Mouse (Mus musculus) kidney, embryonic 15.5 days (tissue): ENCODE results near the gene Ephb1. TPM values are rescaled to one million over a fixed set of nuclear protein-coding genes. Genes with fewer than 3 reads are reported as not detected.

Experiments
- ATAC-seq: fragments of 200-750 bp; cut with Nextera tagmentation; replicated peaks from 2 replicates; pipeline ENCODE4 v1.8.0; 2017; ENCODE audit warnings: moderate TSS enrichment; ENCODE audit not compliant: low FRiP score
- H3K27ac ChIP-seq: fragments of 300-500 bp; sonication (generic); 2 replicates; pipeline ENCODE4 v1.5.1; 2015; ENCODE audit warnings: mild to moderate bottlenecking, inconsistent platforms
- H3K27me3 ChIP-seq: fragments of 300-500 bp; sonication (generic); 2 replicates; pipeline ENCODE4 v1.6.1; 2015; ENCODE audit warnings: inconsistent platforms
- H3K36me3 ChIP-seq: fragments of 300-500 bp; sonication (generic); 2 replicates; pipeline ENCODE4 v1.6.1; 2015; ENCODE audit warnings: inconsistent platforms
- H3K4me1 ChIP-seq: fragments of 300-500 bp; sonication (generic); 2 replicates; pipeline ENCODE4 v1.6.1; 2015; ENCODE audit warnings: inconsistent platforms
- H3K4me2 ChIP-seq: fragments of 300-500 bp; sonication (generic); 2 replicates; pipeline ENCODE4 v1.6.1; 2015; ENCODE audit warnings: moderate library complexity, mild to moderate bottlenecking, inconsistent platforms
- H3K4me3 ChIP-seq: fragments of 300-500 bp; sonication (generic); replicated peaks from 2 replicates; pipeline ENCODE4 v1.5.1; 2015; ENCODE audit warnings: mild to moderate bottlenecking, inconsistent platforms
- H3K9ac ChIP-seq: fragments of 300-500 bp; sonication (generic); 2 replicates; pipeline ENCODE4 v1.6.1; 2015; ENCODE audit warnings: mild to moderate bottlenecking, inconsistent platforms
- H3K9me3 ChIP-seq: fragments of 300-500 bp; sonication (generic); replicated peaks from 2 replicates; pipeline ENCODE4 v1.6.1; 2016; ENCODE audit warnings: inconsistent platforms
- WGBS: fragments of 180-500 bp; shearing (Covaris S2); methylation state at CpG from one replicate; pipeline ENCODE4 v1.1.7; 2015; ENCODE audit warnings: mixed read lengths; 5-methylcytosine and 5-hydroxymethylcytosine counted together
- microRNA-seq: library from miRNA; unstranded; fragments of <30 nt; microRNA quantifications from one replicate; pipeline ENCODE4, GENCODE M21; 2016
- polyA plus RNA-seq: library from polyadenylated mRNA; unstranded; fragments of >200 nt; fragmentation: Nextera tagmentation; extraction: Ambion mirVana; gene quantifications from 2 replicates; pipeline ENCODE4 v1.2.1, GENCODE M21; 2015

Ephb1 gene
- polyA plus RNA-seq, 1 experiment from 2014 or later: 4.8 TPM

DNA sequence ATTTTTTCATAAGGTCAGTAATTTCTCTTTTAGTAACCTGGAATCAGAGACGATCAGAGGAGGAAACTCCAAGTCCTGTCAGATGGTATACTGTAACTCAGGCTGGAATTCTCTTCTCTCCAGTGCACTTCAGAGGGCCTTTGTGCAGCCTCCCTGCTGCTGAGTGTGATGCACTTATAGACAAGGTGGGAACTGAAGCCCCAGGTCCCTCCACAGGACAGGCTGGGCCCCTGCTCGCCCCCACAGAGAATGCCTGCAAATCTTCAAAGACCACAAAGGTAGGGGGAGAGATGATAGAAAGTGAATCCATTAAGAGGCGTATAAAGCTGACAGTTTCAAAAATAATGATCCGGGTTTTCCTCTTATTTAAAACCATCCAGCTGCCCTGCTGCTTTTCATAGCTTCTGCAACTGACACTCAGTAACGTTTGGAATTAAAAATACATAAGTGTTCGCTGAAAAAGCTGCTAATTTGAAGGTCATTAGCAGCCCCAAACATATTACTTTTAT is 446.7 kb downstream of the Ephb1 start:
- Histone ChIP-seq H3K4me1 (no peaks in the 10 kb centered on the region), H3K36me3 (no peaks in the 10 kb centered on the region), H3K27me3 (no peaks in the 10 kb centered on the region), H3K4me2 (no peak overlapping the region), H3K9me3 (no peaks in the 10 kb centered on the region), H3K27ac (no peak overlapping the region), H3K9ac (no peak overlapping the region), H3K4me3 (no peak overlapping the region)
- ATAC-seq: no peak
- 58% methylated on average over 6 of the region's 6 CpGs for WGBS

DNA sequence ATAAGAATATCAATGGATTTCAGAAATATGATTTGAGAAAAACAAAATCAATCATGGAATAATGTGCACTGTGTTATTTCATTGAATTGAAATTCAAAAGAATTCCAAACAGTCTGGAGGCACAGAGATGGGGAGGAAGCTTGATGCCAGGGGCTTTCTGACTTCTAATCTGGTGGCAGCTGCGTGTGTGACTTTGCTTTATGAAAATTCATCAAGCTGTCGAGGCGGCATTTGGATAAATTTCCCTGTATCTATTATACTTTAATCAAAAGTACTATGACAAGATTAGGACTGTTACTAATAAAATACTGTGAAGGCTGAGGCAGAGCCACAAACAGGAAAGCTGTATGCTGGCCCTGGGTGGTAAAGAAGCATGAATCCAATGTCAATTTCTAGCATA is 451.1 kb downstream of the Ephb1 start:
- Histone ChIP-seq H3K4me2 (no peak overlapping the region), H3K9me3 (no peaks in the 10 kb centered on the region), H3K27me3 (no peaks in the 10 kb centered on the region), H3K36me3 (no peaks in the 10 kb centered on the region), H3K4me1 (no peaks in the 10 kb centered on the region), H3K9ac (no peak overlapping the region), H3K27ac (no peak overlapping the region), H3K4me3 (no peak overlapping the region)
- ATAC-seq: no peak
- WGBS: 82% methylated on average over 3 of the region's 3 CpGs

DNA sequence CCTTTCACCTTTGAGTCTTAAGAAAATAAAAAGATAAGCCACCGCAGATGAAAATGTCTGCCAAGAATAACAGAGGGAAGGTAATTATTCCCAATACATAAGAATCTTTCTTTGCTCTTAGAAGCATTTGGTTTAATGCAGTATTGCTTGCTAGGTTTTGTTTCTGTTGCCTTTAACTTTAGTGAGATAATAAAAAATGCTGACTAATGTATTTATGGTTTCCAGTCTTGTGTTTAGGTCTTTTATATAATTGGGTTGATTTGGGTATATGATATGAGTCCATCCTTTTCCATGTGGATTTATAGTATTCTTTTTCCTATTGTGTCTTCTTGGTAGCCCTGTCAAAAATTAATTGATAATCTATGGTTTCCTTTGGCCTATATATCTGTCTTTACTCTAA is 456.6 kb downstream of the Ephb1 start:
- H3K27ac ChIP-seq: no peak overlapping the region
- H3K4me3 ChIP-seq: no peak overlapping the region
- no peak overlapping the region for H3K4me2 ChIP-seq
- H3K36me3 ChIP-seq: no peaks in the 10 kb centered on the region
- no peak overlapping the region for H3K9ac ChIP-seq
- no peaks in the 10 kb centered on the region for H3K27me3 ChIP-seq
- no peaks in the 10 kb centered on the region for H3K4me1 ChIP-seq
- no peak for ATAC-seq
- 70% methylated on average over 1 of the region's 1 CpGs for WGBS
- H3K9me3 ChIP-seq: no peaks in the 10 kb centered on the region

DNA sequence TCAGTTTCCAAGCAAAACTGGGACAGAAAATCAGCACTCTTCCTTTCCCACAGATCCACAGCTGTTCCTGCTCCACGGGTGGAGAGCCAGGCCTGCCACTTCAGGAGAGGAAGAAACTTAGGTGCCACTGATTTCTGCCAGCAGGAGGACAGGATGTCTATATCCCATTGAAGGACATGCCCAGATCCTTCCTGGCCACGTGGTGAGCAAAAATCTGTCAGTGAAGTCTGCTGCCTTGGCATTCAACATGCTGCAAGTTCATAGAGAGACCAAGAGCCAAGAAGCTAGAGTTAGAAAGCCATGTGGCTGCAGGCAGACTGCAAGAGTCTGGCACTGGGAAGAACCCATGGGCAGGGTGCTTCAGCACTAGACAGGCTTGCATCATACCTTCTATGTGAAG is 471.2 kb downstream of the Ephb1 start:
- Histone ChIP-seq H3K4me2 (no peak overlapping the region), H3K4me3 (no peak overlapping the region), H3K9ac (no peak overlapping the region), H3K27me3 (no peaks in the 10 kb centered on the region), H3K4me1 (no peaks in the 10 kb centered on the region), H3K27ac (no peak overlapping the region), H3K9me3 (no peaks in the 10 kb centered on the region), H3K36me3 (no peaks in the 10 kb centered on the region)
- WGBS: 49% methylated on average over 2 of the region's 2 CpGs
- ATAC-seq: no peak

DNA sequence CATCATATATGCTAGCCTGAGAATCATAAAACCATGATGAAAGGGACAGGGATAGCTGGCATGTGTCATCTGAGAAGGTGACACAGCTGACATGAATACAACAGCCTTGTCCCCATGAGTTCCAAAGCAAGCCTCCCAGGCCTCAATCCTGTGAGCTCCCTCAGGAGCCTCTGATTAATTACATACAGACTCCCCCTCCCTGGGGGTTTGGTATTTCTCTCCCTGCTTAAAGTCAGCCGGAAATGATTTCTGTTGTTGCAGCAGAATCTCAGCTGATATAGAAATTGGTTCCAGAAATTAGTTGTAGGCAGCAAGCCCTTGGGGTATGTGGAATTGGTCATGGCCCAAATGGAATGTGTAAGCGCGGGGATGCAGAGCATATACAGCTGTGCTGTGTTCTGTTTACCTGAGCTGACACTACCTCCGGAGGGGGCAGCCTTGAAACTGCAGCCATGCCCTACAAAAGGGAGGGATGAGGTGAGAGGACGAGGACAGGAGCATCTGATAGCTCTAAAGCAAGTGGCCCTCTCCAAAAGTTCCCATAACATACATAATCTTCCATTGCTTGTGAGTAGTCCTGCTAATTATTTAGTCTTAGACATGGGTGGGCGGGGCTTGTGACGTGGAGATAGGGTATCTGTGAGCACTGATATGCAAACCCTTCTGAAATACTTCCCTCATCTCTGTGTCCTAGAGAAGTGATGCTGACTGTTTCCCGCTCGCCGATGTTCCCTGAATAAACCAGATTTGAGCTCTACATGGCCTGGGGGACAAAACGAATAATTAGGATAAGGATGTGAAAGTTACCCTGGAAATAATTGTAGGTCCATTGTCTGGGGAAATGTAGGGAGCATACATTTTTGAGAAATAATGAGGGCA is 477.1 kb downstream of the Ephb1 start:
- Histone ChIP-seq H3K9ac (no peak overlapping the region), H3K4me1 (no peaks in the 10 kb centered on the region), H3K27ac (no peak overlapping the region), H3K9me3 (no peaks in the 10 kb centered on the region), H3K36me3 (no peaks in the 10 kb centered on the region), H3K4me3 (no peak overlapping the region), H3K27me3 (no peaks in the 10 kb centered on the region), H3K4me2 (no peak overlapping the region)
- ATAC-seq: no peak
- WGBS: 67% methylated on average over 11 of the region's 11 CpGs

DNA sequence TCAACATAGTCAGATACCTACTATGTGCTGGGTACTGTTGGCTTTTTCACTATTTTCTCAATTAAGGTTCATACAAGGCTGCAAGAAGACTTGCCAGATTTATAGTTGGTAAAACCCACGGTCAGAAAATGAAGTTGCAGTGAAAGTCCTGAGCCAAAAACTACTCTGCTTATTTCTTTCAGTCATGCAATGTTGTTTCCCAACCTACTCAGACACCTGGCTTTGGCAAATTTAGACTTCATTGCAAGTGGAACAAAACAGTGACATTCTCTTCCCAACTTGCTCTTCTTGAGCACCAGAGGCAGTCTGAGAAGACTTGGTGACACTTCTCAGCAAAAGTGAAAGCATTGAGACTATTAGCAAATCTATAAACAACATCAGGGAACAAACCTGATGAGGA is 479.2 kb downstream of the Ephb1 start:
- no peak for ATAC-seq
- Histone ChIP-seq H3K27ac (no peak overlapping the region), H3K9ac (no peak overlapping the region), H3K9me3 (no peaks in the 10 kb centered on the region), H3K4me1 (no peaks in the 10 kb centered on the region), H3K4me2 (no peak overlapping the region), H3K36me3 (no peaks in the 10 kb centered on the region), H3K27me3 (no peaks in the 10 kb centered on the region), H3K4me3 (no peak overlapping the region)
- 69% methylated on average over 1 of the region's 1 CpGs for WGBS

Small RNAs within 50 kb of the gene (microRNA-seq; reads per million reads assigned to microRNA genes)
- not detected for gene Mir7243

Other genes with a start within 250 kb of the Ephb1 start
- gene Ky, start 151.1 kb upstream of the Ephb1 start, polyA plus RNA-seq: 0.27 and 0.41 TPM in 2 replicates